Mouse (Mus musculus) hindbrain, embryonic 16.5 days (tissue): ENCODE data around the gene Hist1h3g. TPM values are rescaled to one million over a fixed set of nuclear protein-coding genes. Genes with fewer than 3 reads are reported as not detected.
"Not testable (repeated sequence)": the region's sequence is repeated elsewhere in the genome, so short reads cannot be mapped to it uniquely, and the experiment has no call there.

Source experiments
- ATAC-seq: fragments of 200-750 bp; cut with Nextera tagmentation; 2 replicates; pipeline ENCODE4 v1.8.0; 2017; ENCODE audit warnings: moderate TSS enrichment, moderate library complexity
- H3K27ac ChIP-seq: fragments of 300-500 bp; sonication (generic); 2 replicates; pipeline ENCODE4 v1.5.1; 2014; ENCODE audit warnings: low read depth, mild to moderate bottlenecking, control low read depth, low read length, moderate library complexity
- H3K27me3 ChIP-seq: fragments of 300-500 bp; sonication (generic); replicated peaks from 2 replicates; pipeline ENCODE4 v1.6.1; 2014; ENCODE audit warnings: low read length; ENCODE audit not compliant: control insufficient read depth, insufficient read depth
- H3K36me3 ChIP-seq: fragments of 300-500 bp; sonication (generic); 2 replicates; pipeline ENCODE4 v1.6.1; 2014; ENCODE audit warnings: mild to moderate bottlenecking, low read length, moderate library complexity, mixed read lengths; ENCODE audit not compliant: control insufficient read depth, insufficient read depth
- H3K4me1 ChIP-seq: fragments of 300-500 bp; sonication (generic); 2 replicates; pipeline ENCODE4 v1.6.1; 2014; ENCODE audit warnings: low read depth, low read length; ENCODE audit not compliant: control insufficient read depth, insufficient read depth
- H3K4me2 ChIP-seq: fragments of 300-500 bp; sonication (generic); 2 replicates; pipeline ENCODE4 v1.6.1; 2014; ENCODE audit warnings: mild to moderate bottlenecking, low read length, control low read depth, moderate library complexity
- H3K4me3 ChIP-seq: fragments of 300-500 bp; sonication (generic); 2 replicates; pipeline ENCODE4 v1.5.1; 2014; ENCODE audit warnings: mild to moderate bottlenecking, low read length, control low read depth, moderate library complexity
- H3K9ac ChIP-seq: fragments of 300-500 bp; sonication (generic); 2 replicates; pipeline ENCODE4 v1.6.1; 2014; ENCODE audit warnings: low read depth, mild to moderate bottlenecking, control low read depth, low read length, moderate library complexity
- H3K9me3 ChIP-seq: fragments of 300-500 bp; sonication (generic); 2 replicates; pipeline ENCODE4 v1.6.1; 2014; ENCODE audit warnings: mild to moderate bottlenecking, low read length, moderate library complexity; ENCODE audit not compliant: control insufficient read depth
- WGBS: fragments of 180-500 bp; shearing (Covaris S2); extraction: QIAGEN DNeasy Blood & Tissue Kit; methylation state at CpG from one replicate; pipeline ENCODE4 v1.1.7; 2014; 5-methylcytosine and 5-hydroxymethylcytosine counted together
- polyA plus RNA-seq: library from polyadenylated mRNA; unstranded; fragments of >200 nt; fragmentation: Nextera tagmentation; extraction: Ambion mirVana; gene quantifications from 2 replicates; pipeline ENCODE4 v1.2.1, GENCODE M21; 2015

Gene Hist1h3g
- polyA plus RNA-seq, 1 experiment from 2014 or later, result not detected

DNA sequence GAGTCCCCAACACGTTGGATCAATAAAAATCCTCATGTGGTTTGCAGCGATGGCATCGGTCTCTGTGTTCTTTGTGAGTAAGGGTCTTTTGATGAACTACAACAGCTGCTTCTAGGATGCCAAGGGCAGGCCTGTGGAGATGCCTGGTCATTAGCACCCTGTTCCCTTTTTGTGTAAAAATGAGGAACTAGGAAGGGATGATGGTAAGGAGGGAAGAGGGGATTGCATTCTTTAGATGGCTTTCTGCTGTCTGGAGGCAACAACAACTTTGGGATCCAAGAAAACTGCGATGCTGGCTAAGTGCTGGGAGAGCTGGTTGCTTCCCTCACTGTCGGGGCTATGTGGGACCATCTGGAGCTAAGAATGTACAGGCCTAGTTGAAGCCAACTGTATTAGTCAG is 3.0 kb downstream of the Hist1h3g start:
- no peaks in the 10 kb centered on the region for H3K27me3 ChIP-seq

DNA sequence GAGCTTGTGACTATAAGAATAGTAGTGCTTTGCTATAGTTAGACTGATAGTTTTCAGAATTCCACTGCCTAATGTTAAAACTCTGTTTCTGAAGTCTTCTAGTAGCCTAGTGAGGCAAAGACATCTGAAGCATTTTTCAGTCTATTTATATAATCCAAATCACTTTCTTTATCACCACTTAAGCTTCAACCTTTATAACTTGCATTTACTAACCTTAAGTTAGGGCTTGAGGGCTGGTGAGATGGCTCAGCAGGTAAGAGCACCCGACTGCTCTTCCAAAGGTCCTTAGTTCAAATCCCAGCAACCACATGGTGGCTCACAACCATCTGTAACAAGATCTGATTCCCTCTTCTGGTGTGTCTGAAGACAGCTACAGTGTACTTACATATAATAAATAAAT is 4.6 kb downstream of the Hist1h3g start:
- H3K36me3 ChIP-seq, H3K4me3 ChIP-seq, H3K9me3 ChIP-seq, H3K4me1 ChIP-seq, H3K9ac ChIP-seq, H3K4me2 ChIP-seq, H3K27me3 ChIP-seq, H3K27ac ChIP-seq, ATAC-seq: not testable (repeated sequence)
- 89% methylated on average over 1 of the region's 1 CpGs for WGBS

More for the DNA sequence above, 3.0 kb downstream of the Hist1h3g start:
- H3K36me3 ChIP-seq, result no peaks in the 10 kb centered on the region
- H3K9ac ChIP-seq, result no peak overlapping the region
- no peaks in the 10 kb centered on the region for H3K9me3 ChIP-seq
- H3K4me3 ChIP-seq, result no peak overlapping the region
- H3K4me2 ChIP-seq, result no peak overlapping the region
- H3K27ac ChIP-seq, result no peak overlapping the region
- 79% methylated on average over 5 of the region's 5 CpGs for WGBS
- H3K4me1 ChIP-seq, result peaks cover 14% of the 10 kb centered on the region
- ATAC-seq, result no peak

DNA sequence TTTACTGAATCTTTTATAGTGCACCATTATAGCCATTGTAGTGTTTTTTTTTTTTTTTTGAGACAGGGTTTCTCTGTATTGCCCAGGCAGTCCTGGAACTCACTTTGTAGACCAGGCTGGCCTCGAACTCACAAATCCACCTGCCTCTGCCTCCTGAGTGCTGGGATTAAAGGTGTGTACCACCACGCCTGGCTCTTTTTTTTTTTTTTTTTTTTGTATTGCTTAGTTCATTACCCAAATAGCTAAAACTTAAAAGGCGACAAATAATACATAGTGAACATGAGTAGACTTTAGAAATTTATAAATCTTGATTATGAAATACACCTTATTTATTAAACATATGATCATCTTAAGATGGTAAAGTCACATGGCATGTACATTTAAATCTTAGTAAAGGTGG is 6.3 kb downstream of the Hist1h3g start:
- Histone ChIP-seq H3K9ac (no peak overlapping the region), H3K36me3 (no peaks in the 10 kb centered on the region), H3K9me3 (no peaks in the 10 kb centered on the region), H3K4me2 (no peak overlapping the region), H3K4me1 (peaks cover 4% of the 10 kb centered on the region), H3K27me3 (no peaks in the 10 kb centered on the region), H3K27ac (no peak overlapping the region), H3K4me3 (no peak overlapping the region)
- no peak for ATAC-seq
- WGBS, result 87% methylated on average over 3 of the region's 3 CpGs

DNA sequence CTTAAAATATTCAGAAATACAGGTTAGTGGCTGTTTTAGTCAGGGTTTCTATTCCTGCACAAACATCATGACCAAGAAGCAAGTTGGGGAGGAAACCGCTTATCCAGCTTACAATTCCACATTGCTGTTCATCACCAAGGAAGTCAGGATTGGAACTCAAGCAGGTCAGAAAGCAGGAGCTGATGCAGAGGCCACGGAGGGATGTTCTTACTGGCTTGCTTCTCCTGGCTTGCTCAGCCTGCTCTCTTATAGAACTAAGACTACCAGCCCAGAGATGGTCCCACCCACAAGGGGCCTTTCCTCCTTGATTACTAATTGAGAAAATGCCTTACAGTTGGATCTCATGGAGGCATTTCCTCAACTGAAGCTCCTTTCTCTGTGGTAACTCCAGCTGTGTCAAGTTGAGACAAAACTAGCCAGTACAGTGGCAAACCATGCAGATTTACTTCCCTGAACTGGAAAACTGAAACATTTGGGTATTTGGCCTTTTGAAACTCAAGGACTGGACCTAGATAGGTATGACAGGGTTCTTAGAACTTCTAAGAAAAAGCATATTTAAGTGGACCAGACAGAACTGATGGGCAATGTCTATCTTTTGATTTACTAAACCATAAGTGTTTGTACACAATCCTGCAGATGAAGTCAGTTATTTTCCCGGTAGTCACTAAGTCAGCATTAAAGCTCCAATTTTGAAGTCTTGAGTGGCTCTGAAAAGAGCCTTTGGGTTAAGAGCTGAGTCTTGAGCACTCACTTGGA is 7.2 kb downstream of the Hist1h3g start:
- not testable (repeated sequence) for ATAC-seq, H3K36me3 ChIP-seq, H3K4me1 ChIP-seq, H3K27me3 ChIP-seq, H3K9me3 ChIP-seq, H3K27ac ChIP-seq
- Histone ChIP-seq H3K9ac (peak overlapping the region; percentile 56), H3K4me2 (peak overlapping the region; percentile 83), H3K4me3 (peak overlapping the region; percentile 47)
- 4% methylated on average over 3 of the region's 3 CpGs for WGBS

DNA sequence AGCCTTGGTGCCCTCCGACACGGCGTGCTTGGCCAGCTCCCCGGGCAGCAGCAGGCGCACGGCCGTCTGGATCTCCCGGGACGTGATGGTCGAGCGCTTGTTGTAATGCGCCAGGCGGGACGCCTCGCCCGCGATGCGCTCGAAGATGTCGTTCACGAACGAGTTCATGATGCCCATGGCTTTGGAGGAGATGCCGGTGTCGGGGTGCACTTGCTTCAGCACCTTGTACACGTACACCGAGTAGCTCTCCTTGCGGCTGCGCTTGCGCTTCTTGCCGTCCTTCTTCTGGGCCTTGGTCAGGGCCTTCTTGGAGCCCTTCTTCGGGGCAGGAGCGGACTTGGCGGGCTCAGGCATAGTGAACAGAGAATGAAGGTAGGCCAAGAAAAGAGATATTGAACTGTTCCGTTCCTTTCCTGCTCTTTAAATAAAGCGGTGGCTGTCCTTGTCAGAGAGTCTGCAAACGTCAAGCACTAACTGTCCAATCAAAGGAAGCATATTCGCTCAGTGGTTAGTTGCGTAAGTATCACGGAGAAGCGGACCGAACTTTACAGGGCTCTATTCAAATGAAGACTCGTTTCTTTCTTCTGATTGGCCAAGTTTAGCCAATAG is 7.9 kb downstream of the Hist1h3g start, which contains the start of gene Hist1h2bh:
Gene Hist1h2bh (minus strand): TSS at position 394 of the 609 bp plus-strand sequence.
- ATAC-seq, result peak; percentile 93
- H3K9ac ChIP-seq, result peak within 1 kb of the TSS; percentile 56
- not testable (repeated sequence) for H3K4me1 ChIP-seq, H3K36me3 ChIP-seq, H3K27me3 ChIP-seq, H3K9me3 ChIP-seq
- peak within 1 kb of the TSS; percentile 83 for H3K4me2 ChIP-seq
- H3K4me3 ChIP-seq, result peak within 1 kb of the TSS; percentile 47
- WGBS, result under 1% methylated on average over 25 of the region's 42 CpGs
- H3K27ac ChIP-seq, result peak within 1 kb of the TSS; percentile 68

DNA sequence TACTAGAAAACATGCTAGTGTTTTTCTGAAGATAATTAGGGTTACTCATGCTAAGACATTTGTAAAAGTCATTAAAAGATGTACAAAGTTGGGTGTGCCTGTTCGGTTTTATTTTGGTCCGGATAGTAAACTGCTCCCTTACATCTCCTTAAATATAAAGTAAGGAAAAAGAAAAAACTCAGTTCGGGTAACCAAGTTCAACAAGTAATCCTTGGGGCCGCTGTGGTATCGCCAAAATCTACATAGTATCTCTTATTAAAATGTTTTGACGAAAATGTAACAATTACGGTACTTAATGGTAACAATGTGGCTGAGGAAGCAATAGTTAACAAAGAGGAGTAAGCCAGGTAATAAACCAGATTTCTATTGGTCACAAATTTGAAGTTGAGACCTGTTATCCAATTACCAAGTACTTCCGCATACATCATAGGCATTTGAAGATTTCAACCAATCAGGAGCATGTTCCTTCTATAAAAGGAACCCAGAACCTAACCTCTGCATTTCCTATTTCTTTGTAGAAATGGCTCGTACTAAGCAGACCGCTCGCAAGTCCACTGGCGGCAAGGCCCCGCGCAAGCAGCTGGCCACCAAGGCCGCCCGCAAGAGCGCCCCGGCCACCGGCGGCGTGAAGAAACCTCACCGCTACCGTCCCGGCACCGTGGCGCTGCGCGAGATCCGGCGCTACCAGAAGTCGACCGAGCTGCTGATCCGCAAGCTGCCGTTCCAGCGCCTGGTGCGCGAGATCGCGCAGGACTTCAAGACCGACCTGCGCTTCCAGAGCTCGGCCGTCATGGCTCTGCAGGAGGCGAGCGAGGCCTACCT is 9.0 kb downstream of the Hist1h3g start, which contains the start of gene Hist1h3f:
Gene Hist1h3f (plus strand): TSS at position 88 of the 822 bp plus-strand sequence.
- H3K4me2 ChIP-seq, result peak within 1 kb of the TSS; percentile 83
- ATAC-seq, result peak; percentile 97
- WGBS, result under 1% methylated on average over 21 of the region's 45 CpGs
- peak within 1 kb of the TSS; percentile 47 for H3K4me3 ChIP-seq
- peak within 1 kb of the TSS; percentile 64 for H3K9ac ChIP-seq
- peak within 1 kb of the TSS; percentile 81 for H3K27ac ChIP-seq
- H3K36me3 ChIP-seq, result no peaks in the 10 kb centered on the region
- H3K4me1 ChIP-seq, result peaks cover 4% of the 10 kb centered on the region
- H3K27me3 ChIP-seq, result no peaks in the 10 kb centered on the region
- no peaks in the 10 kb centered on the region for H3K9me3 ChIP-seq

DNA sequence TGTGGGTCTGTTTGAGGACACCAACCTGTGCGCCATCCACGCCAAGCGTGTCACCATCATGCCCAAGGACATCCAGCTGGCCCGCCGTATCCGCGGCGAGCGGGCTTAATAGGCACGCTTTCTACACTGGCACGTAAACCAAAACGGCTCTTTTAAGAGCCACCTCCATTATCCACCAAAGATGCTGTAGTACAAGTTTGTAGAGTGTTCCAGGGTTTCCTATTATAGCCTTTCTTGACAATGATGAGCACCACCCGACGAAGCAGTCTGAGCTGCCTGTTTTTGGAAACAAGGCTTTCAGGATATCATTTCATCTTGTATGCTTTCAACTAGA is 9.5 kb downstream of the Hist1h3g start:
- H3K36me3 ChIP-seq, H3K4me1 ChIP-seq, H3K27me3 ChIP-seq, H3K9ac ChIP-seq, H3K9me3 ChIP-seq: not testable (repeated sequence)
- peak; percentile 5; the same call in 1 of the 2 replicates for ATAC-seq
- Histone ChIP-seq H3K4me3 (peak overlapping the region; percentile 43), H3K4me2 (peak overlapping the region; percentile 45), H3K27ac (peak overlapping the region; percentile 81)
- 0% methylated on average over 10 of the region's 14 CpGs for WGBS

DNA sequence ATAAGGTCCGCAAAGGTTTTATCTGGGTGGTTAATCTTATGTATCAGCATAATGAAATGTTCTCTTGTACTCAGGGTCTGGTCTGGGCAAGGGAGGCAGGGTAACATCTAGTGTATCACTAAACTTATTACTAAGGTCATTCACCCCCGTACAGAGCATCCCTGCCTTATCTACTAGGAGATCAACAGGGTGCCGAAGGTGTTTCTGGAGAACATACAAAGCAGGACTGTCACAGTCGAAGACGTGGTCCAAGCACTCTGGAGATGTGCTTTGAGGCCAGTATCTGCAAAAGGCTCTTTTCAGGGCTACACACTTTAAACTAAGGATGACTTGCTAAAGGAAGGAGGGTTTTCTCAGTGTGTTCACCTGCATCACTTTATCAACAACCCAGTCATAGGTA is 11.5 kb downstream of the Hist1h3g start:
- H3K9me3 ChIP-seq, result no peaks in the 10 kb centered on the region
- H3K9ac ChIP-seq, result no peak overlapping the region
- 85% methylated on average over 5 of the region's 5 CpGs for WGBS
- H3K36me3 ChIP-seq, result no peaks in the 10 kb centered on the region
- no peak overlapping the region for H3K27ac ChIP-seq
- H3K4me1 ChIP-seq, result peaks cover 9% of the 10 kb centered on the region
- H3K4me2 ChIP-seq, result no peak overlapping the region
- H3K27me3 ChIP-seq, result no peaks in the 10 kb centered on the region
- no peak for ATAC-seq
- H3K4me3 ChIP-seq, result no peak overlapping the region

DNA sequence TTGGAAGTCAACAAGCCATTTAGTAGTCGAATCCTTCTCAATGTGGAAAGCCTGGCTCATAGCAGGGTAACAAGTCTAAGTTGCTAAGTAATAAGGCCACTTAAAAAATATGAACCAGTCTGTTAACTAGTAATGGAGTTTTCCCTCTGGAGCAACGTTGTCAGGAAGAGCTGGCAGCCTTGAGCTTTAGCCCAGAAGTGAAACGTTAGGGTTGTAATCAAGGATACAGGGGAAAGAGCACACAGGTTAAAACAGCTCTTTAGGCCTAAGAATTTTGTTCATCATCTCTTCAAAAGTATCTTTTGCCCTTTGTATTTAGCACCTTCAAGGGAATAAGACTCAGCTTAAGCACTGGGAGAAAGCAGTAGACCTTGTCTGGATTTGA is 15.5 kb downstream of the Hist1h3g start:
- Histone ChIP-seq H3K4me2 (peak overlapping the region; percentile 66), H3K4me1 (peaks cover 10% of the 10 kb centered on the region), H3K9ac (peak overlapping the region; percentile 17; the same call in 1 of the 2 replicates), H3K4me3 (peak overlapping the region; percentile 46), H3K27me3 (no peaks in the 10 kb centered on the region), H3K9me3 (no peaks in the 10 kb centered on the region), H3K27ac (peak overlapping the region; percentile 76), H3K36me3 (no peaks in the 10 kb centered on the region)
- 6% methylated on average over 3 of the region's 3 CpGs for WGBS
- no peak for ATAC-seq
